Mouse (Mus musculus): ENCODE data around the gene Egfl6. TPM values are rescaled to one million over a fixed set of nuclear protein-coding genes. Genes with fewer than 3 reads are reported as not detected.
A peak's percentile ranks its signal among the peaks of the same experiment; 100 is the strongest.

Egfl6 gene
- polyA plus RNA-seq, 1 experiment from 2014 or later, result 12.7 TPM

GRCm38 (mm10) chrX:166504421-166504820 is 81.1 kb downstream of the Egfl6 start:
- 52% methylated on average over 2 of the region's 2 CpGs for WGBS
- H3K9ac ChIP-seq (replicated peaks; ENCODE audit: low read length), result no peak overlapping the region
- no peak overlapping the region for H3K4me3 ChIP-seq (ENCODE audit: low read length)
- no peak overlapping the region for H3K4me2 ChIP-seq (replicated peaks; ENCODE audit: low read depth, low read length)
- H3K9me3 ChIP-seq (ENCODE audit: low read length), result no peaks in the 10 kb centered on the region
- H3K27me3 ChIP-seq (ENCODE audit: insufficient read depth, low read length), result peaks cover 7% of the 10 kb centered on the region; the same call in 1 of the 2 replicates
- 0 out of 2 replicates have a peak, but pooled peaks cover 4% of the 10 kb centered on the region for H3K36me3 ChIP-seq (ENCODE audit: insufficient read depth, low read length)
- H3K27ac ChIP-seq (ENCODE audit: low read length), result no peak overlapping the region
- H3K4me1 ChIP-seq (ENCODE audit: insufficient read depth, low read length), result no peaks in the 10 kb centered on the region
- no peak for ATAC-seq (ENCODE audit: low FRiP score, low TSS enrichment)

- Histone ChIP-seq H3K27ac (ENCODE audit: low read length) (no peak overlapping the region), H3K4me1 (ENCODE audit: insufficient read depth, low read length) (no peaks in the 10 kb centered on the region), H3K36me3 (ENCODE audit: insufficient read depth, low read length) (0 out of 2 replicates have a peak, but pooled peaks cover 4% of the 10 kb centered on the region), H3K4me2 (replicated peaks; ENCODE audit: low read depth, low read length) (no peak overlapping the region), H3K9me3 (ENCODE audit: low read length) (no peaks in the 10 kb centered on the region), H3K4me3 (ENCODE audit: low read length) (no peak overlapping the region), H3K9ac (replicated peaks; ENCODE audit: low read length) (no peak overlapping the region), H3K27me3 (ENCODE audit: insufficient read depth, low read length) (0 out of 2 replicates have a peak, but pooled peaks cover 4% of the 10 kb centered on the region)
- WGBS, result 67% methylated on average over 1 of the region's 1 CpGs
- ATAC-seq (ENCODE audit: low FRiP score, low TSS enrichment), result no peak
These were observed 85.9 kb downstream of the Egfl6 start for GRCm38 (mm10) chrX:166499496-166500190.

GRCm38 (mm10) chrX:166497771-166498170 is 87.7 kb downstream of the Egfl6 start:
- H3K27ac ChIP-seq (ENCODE audit: low read length), result no peak overlapping the region
- no peaks in the 10 kb centered on the region for H3K36me3 ChIP-seq (ENCODE audit: insufficient read depth, low read length)
- 0 out of 2 replicates have a peak, but pooled peaks cover 4% of the 10 kb centered on the region for H3K27me3 ChIP-seq (ENCODE audit: insufficient read depth, low read length)
- H3K4me3 ChIP-seq (ENCODE audit: low read length), result no peak overlapping the region
- no peaks in the 10 kb centered on the region for H3K4me1 ChIP-seq (ENCODE audit: insufficient read depth, low read length)
- no peak overlapping the region for H3K9ac ChIP-seq (replicated peaks; ENCODE audit: low read length)
- no peaks in the 10 kb centered on the region for H3K9me3 ChIP-seq (ENCODE audit: low read length)
- ATAC-seq (ENCODE audit: low FRiP score, low TSS enrichment), result no peak
- WGBS, result 71% methylated on average over 4 of the region's 4 CpGs
- no peak overlapping the region for H3K4me2 ChIP-seq (replicated peaks; ENCODE audit: low read depth, low read length)

GRCm38 (mm10) chrX:166495052-166495451 is 90.5 kb downstream of the Egfl6 start:
- ATAC-seq (ENCODE audit: low FRiP score, low TSS enrichment), result no peak
- Histone ChIP-seq H3K4me1 (ENCODE audit: insufficient read depth, low read length) (no peaks in the 10 kb centered on the region), H3K36me3 (ENCODE audit: insufficient read depth, low read length) (no peaks in the 10 kb centered on the region), H3K4me3 (ENCODE audit: low read length) (no peak overlapping the region), H3K9ac (replicated peaks; ENCODE audit: low read length) (no peak overlapping the region), H3K27me3 (ENCODE audit: insufficient read depth, low read length) (no peaks in the 10 kb centered on the region), H3K9me3 (ENCODE audit: low read length) (no peaks in the 10 kb centered on the region), H3K4me2 (replicated peaks; ENCODE audit: low read depth, low read length) (no peak overlapping the region), H3K27ac (ENCODE audit: low read length) (no peak overlapping the region)
- WGBS, result 93% methylated on average over 2 of the region's 2 CpGs

GRCm38 (mm10) chrX:166479365-166479983 is 106.0 kb downstream of the Egfl6 start, which contains the start of gene Rab9:
Rab9 (minus strand) TSS chrX:166479867.
- Histone ChIP-seq H3K9me3 (ENCODE audit: low read length) (no peaks in the 10 kb centered on the region), H3K9ac (replicated peaks; ENCODE audit: low read length) (peak within 1 kb of the TSS; percentile 81), H3K27me3 (ENCODE audit: insufficient read depth, low read length) (peaks cover 3% of the 10 kb centered on the region; the same call in 1 of the 2 replicates), H3K36me3 (ENCODE audit: insufficient read depth, low read length) (no peaks in the 10 kb centered on the region), H3K4me2 (replicated peaks; ENCODE audit: low read depth, low read length) (peak within 1 kb of the TSS; percentile 59), H3K4me3 (ENCODE audit: low read length) (peak within 1 kb of the TSS; percentile 66), H3K4me1 (ENCODE audit: insufficient read depth, low read length) (no peaks in the 10 kb centered on the region; the same call in 1 of the 2 replicates), H3K27ac (ENCODE audit: low read length) (peak within 1 kb of the TSS; percentile 84)
- peak; percentile 98 for ATAC-seq (ENCODE audit: low FRiP score, low TSS enrichment)
- 16% methylated on average over 37 of the region's 41 CpGs for WGBS

GRCm38 (mm10) chrX:166478631-166479364 is 106.7 kb downstream of the Egfl6 start:
- peak overlapping the region; percentile 81 for H3K9ac ChIP-seq (replicated peaks; ENCODE audit: low read length)
- H3K36me3 ChIP-seq (ENCODE audit: insufficient read depth, low read length), result no peaks in the 10 kb centered on the region
- peak; percentile 39; the same call in 1 of the 2 replicates for ATAC-seq (ENCODE audit: low FRiP score, low TSS enrichment)
- peak overlapping the region; percentile 59 for H3K4me2 ChIP-seq (replicated peaks; ENCODE audit: low read depth, low read length)
- peak overlapping the region; percentile 84 for H3K27ac ChIP-seq (ENCODE audit: low read length)
- no peaks in the 10 kb centered on the region for H3K9me3 ChIP-seq (ENCODE audit: low read length)
- H3K4me3 ChIP-seq (ENCODE audit: low read length), result peak overlapping the region; percentile 66
- peaks cover 3% of the 10 kb centered on the region; the same call in 1 of the 2 replicates for H3K27me3 ChIP-seq (ENCODE audit: insufficient read depth, low read length)
- H3K4me1 ChIP-seq (ENCODE audit: insufficient read depth, low read length), result no peaks in the 10 kb centered on the region; the same call in 1 of the 2 replicates
- WGBS, result 28% methylated on average over 28 of the region's 28 CpGs

GRCm38 (mm10) chrX:166477393-166477792 is 108.1 kb downstream of the Egfl6 start:
- no peak for ATAC-seq (ENCODE audit: low FRiP score, low TSS enrichment)
- H3K27ac ChIP-seq (ENCODE audit: low read length), result no peak overlapping the region
- H3K9me3 ChIP-seq (ENCODE audit: low read length), result no peaks in the 10 kb centered on the region
- H3K4me1 ChIP-seq (ENCODE audit: insufficient read depth, low read length), result no peaks in the 10 kb centered on the region; the same call in 1 of the 2 replicates
- peak overlapping the region; percentile 66; the same call in 1 of the 2 replicates for H3K4me3 ChIP-seq (ENCODE audit: low read length)
- peak overlapping the region; percentile 59 for H3K4me2 ChIP-seq (replicated peaks; ENCODE audit: low read depth, low read length)
- H3K36me3 ChIP-seq (ENCODE audit: insufficient read depth, low read length), result no peaks in the 10 kb centered on the region
- peaks cover 6% of the 10 kb centered on the region; the same call in 1 of the 2 replicates for H3K27me3 ChIP-seq (ENCODE audit: insufficient read depth, low read length)
- H3K9ac ChIP-seq (replicated peaks; ENCODE audit: low read length), result 0 out of 2 replicates have a peak overlapping the region, but pooled peaks have one; percentile 38
- WGBS, result 50% methylated on average over 6 of the region's 6 CpGs

Other genes starting within 250 kb of the Egfl6 start
- gene Trappc2, start 145.1 kb downstream of the Egfl6 start, polyA plus RNA-seq (2015; fragmentation: Nextera tagmentation; extraction: Ambion mirVana), result 23.4 and 23.9 TPM in 2 replicates
- 6.1 TPM in 2 replicates for gene Ofd1, start 145.0 kb downstream of the Egfl6 start, polyA plus RNA-seq (2015; fragmentation: Nextera tagmentation; extraction: Ambion mirVana)
- gene Rab9, start 105.9 kb downstream of the Egfl6 start, polyA plus RNA-seq (2015; fragmentation: Nextera tagmentation; extraction: Ambion mirVana), result 46.2 and 48.7 TPM in 2 replicates
- 9.6 and 9.9 TPM in 2 replicates for gene Tceanc, start 67.2 kb downstream of the Egfl6 start, polyA plus RNA-seq (2015; fragmentation: Nextera tagmentation; extraction: Ambion mirVana)

Measured in kidney, embryonic 16.5 days (tissue).